Mouse (Mus musculus): ENCODE measurements around the gene Sapcd1. TPM values are rescaled to one million over a fixed set of nuclear protein-coding genes. Genes with fewer than 3 reads are reported as not detected.
A peak's percentile ranks its signal among the peaks of the same experiment; 100 is the strongest.

Sapcd1 gene
- polyA plus RNA-seq, 1 experiment from 2014 or later, result 9.5 TPM

DNA sequence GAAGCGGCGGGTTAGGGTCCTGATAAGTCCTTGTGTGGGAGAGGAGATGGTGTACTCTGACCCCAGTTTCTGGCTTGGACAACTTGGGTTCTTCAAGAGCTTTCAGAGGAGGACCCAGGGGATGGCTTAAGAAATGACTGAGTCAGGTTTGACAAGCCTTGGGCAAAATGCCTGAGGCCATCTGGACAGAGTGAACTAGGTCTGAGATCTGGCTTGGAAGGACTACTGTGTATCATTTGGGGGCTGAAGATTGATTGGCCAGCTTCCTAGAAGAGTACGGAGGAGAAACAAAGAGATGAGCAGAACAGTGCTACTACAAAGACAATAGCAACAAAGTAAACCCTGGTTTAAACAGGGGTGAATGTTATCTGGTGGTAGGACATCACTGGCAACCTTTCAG, 35.6 kb upstream of the Sapcd1 start:
- Histone ChIP-seq H3K4me2 (replicated peaks) (no peak overlapping the region), H3K27ac (no peak overlapping the region), H3K9ac (no peak overlapping the region), H3K9me3 (no peaks in the 10 kb centered on the region), H3K36me3 (peaks cover 32% of the 10 kb centered on the region), H3K27me3 (peaks cover 50% of the 10 kb centered on the region), H3K4me3 (no peak overlapping the region), H3K4me1 (peaks cover 30% of the 10 kb centered on the region)
- 90% methylated on average over 3 of the region's 3 CpGs for WGBS
- no peak for ATAC-seq (ENCODE audit: insufficient number of reproducible peaks, insufficient read depth, low FRiP score, low TSS enrichment)

DNA sequence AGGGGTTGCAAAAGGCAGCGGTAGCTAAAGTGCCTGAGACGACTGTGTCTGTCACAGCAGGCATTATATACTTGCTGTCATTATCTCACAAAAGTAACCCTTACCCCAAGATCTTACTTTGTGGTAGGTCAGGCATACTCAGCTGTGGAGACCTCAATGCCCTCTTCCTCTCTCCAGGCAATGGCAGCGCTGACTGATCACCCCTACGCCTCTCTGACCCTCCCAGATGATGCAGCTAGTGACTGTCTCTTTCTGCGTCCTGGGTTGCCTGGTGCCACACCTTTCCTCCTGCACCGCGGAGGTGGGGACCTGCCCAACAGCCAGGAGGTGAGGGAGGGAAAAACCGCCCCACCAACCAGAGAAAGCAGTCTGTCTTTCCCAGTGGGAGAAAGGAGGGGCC, 33.5 kb upstream of the Sapcd1 start:
- Histone ChIP-seq H3K36me3 (peaks cover 43% of the 10 kb centered on the region), H3K4me3 (peak overlapping the region; percentile 19; the same call in 1 of the 2 replicates), H3K4me1 (peaks cover 30% of the 10 kb centered on the region), H3K27me3 (peaks cover 29% of the 10 kb centered on the region), H3K9me3 (no peaks in the 10 kb centered on the region), H3K9ac (0 out of 2 replicates have a peak overlapping the region, but pooled peaks have one; percentile 31), H3K27ac (no peak overlapping the region), H3K4me2 (replicated peaks) (peak overlapping the region; percentile 98; the same call in 1 of the 2 replicates)
- no peak for ATAC-seq (ENCODE audit: insufficient number of reproducible peaks, insufficient read depth, low FRiP score, low TSS enrichment)
- 79% methylated on average over 8 of the region's 8 CpGs for WGBS

DNA sequence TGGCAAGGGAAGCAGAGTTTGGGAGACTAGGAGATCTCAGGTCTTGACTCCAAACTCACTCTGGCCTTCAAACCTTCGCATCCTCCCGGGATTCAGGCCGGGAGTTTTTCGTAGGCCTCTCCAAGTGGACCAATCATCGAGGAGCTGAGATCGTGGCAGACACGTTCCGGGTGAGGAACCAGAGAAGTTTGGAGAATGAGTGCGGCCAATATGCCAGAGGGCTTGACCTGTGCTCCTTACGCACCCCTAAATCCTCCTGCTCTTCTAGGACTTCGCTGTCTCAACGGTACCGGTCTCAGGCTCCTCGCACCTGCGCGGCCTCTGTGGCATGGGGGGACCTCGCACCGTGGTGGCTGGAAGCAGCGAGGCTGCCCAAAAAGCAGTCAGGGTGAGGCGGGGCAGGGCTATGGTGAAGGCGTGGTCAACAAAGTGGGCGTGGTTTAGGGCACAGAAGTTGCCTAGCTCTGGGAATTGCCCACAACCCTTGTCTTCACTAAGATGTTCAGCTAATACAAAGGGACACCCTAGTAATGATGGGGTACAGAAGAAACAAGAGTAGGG, 33.0 kb upstream of the Sapcd1 start:
- H3K27ac ChIP-seq, result no peak overlapping the region
- no peak for ATAC-seq (ENCODE audit: insufficient number of reproducible peaks, insufficient read depth, low FRiP score, low TSS enrichment)
- peak overlapping the region; percentile 98 for H3K4me2 ChIP-seq (replicated peaks)
- H3K36me3 ChIP-seq, result peaks cover 47% of the 10 kb centered on the region
- no peaks in the 10 kb centered on the region for H3K9me3 ChIP-seq
- WGBS, result 57% methylated on average over 22 of the region's 22 CpGs
- H3K27me3 ChIP-seq, result peaks cover 25% of the 10 kb centered on the region
- peaks cover 30% of the 10 kb centered on the region for H3K4me1 ChIP-seq
- H3K9ac ChIP-seq, result peak overlapping the region; percentile 86
- H3K4me3 ChIP-seq, result peak overlapping the region; percentile 83

DNA sequence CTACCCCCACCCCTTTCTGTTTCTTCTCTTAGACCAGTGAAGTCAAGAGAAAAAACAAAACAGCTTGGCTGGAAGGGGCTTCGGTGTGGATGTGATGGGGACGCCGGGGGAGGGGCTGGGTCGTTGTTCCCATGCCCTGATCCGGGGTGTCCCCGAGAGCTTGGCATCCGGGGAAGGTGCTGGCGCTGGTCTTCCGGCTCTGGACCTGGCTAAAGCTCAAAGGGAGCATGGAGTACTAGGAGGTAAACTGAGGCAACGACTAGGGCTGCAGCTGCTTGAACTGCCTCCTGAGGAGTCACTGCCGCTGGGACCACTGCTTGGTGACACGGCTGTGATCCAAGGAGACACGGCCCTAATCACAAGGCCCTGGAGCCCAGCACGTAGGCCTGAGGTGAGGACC, 32.3 kb upstream of the Sapcd1 start:
- Histone ChIP-seq H3K4me3 (peak overlapping the region; percentile 83), H3K27ac (peak overlapping the region; percentile 96; the same call in 1 of the 2 replicates), H3K27me3 (peaks cover 17% of the 10 kb centered on the region), H3K36me3 (peaks cover 53% of the 10 kb centered on the region), H3K4me1 (peaks cover 24% of the 10 kb centered on the region), H3K4me2 (replicated peaks) (peak overlapping the region; percentile 98), H3K9me3 (no peaks in the 10 kb centered on the region), H3K9ac (peak overlapping the region; percentile 86)
- ATAC-seq (ENCODE audit: insufficient number of reproducible peaks, insufficient read depth, low FRiP score, low TSS enrichment), result no peak
- WGBS, result 30% methylated on average over 14 of the region's 14 CpGs

DNA sequence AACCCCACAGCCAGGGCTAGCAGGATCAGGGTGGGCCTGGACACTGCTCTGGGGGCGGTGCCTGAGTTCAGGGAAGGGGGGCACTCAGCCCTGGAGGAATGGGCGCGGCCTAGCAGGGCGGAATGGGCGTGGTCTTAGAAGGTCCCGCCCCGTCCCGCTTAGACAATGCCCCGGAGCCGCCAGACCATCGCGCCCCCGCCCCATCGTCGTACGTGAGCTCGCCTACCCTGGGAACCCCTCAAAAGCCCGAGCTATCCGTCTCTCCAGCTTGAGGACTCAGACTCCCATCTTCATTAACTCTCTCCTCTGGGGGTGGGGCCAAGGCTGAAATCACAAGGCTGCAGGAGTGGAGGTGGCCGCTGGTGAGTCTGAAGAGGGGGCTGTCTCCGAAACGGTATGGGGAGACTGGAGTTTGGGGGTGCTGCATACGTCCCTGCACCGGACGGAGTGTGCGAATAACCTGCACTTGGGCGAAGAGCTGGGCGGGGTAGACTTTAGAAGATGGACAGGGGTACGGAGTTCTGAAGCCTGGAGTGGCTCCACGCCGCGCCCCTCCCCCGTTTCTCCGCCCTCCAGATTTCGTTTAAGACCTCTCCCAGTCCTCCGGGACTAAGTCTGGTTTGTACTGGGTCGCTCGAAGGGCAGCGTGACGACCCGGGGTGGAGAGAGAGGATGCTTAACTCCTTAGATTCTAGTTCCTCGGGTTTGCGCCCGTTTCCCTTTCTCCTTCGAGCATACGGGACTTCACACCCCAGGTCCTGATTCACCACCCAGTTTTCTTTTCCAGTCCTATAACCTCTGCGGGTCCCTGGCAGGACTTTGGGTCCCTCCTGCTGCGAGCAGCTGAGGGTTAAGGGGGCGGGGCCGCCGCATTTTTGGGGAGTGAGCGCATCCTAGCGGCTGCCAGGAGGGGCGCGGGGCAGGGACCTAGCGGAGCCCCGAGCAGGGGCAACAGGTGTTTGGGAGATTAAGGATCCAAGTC, 31.4 kb upstream of the Sapcd1 start, which contains the start of gene Ddah2:
Gene Ddah2, plus strand, starts transcription at position 125 of the 982 bp plus-strand sequence.
- peak; percentile 86 for ATAC-seq (ENCODE audit: insufficient number of reproducible peaks, insufficient read depth, low FRiP score, low TSS enrichment)
- peak within 1 kb of the TSS; percentile 96 for H3K27ac ChIP-seq
- no peaks in the 10 kb centered on the region for H3K9me3 ChIP-seq
- H3K4me2 ChIP-seq (replicated peaks), result peak within 1 kb of the TSS; percentile 98
- peaks cover 59% of the 10 kb centered on the region for H3K36me3 ChIP-seq
- H3K27me3 ChIP-seq, result 0 out of 2 replicates have a peak, but pooled peaks cover 10% of the 10 kb centered on the region
- H3K9ac ChIP-seq, result peak within 1 kb of the TSS; percentile 86
- H3K4me1 ChIP-seq, result peaks cover 15% of the 10 kb centered on the region
- WGBS, result 1% methylated on average over 57 of the region's 57 CpGs
- peak within 1 kb of the TSS; percentile 83 for H3K4me3 ChIP-seq

DNA sequence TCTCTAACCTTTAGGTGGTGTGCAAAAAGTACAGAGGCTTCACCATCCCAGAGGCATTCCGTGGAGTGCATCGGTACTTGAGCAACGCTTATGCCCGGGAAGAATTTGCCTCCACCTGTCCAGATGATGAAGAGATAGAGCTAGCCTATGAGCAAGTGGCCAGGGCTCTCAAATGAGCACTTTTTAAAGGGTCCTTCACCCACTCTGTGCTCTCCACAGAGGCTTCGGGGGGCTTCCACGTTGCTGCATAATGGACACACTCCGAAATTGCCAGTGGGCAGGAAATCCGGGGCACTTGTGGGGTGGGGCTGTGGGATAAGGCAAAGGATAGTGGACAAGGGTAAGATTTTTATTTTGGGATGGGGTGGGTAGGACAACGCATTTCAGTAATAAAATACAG, 30.5 kb upstream of the Sapcd1 start:
- 67% methylated on average over 9 of the region's 9 CpGs for WGBS
- Histone ChIP-seq H3K36me3 (peaks cover 63% of the 10 kb centered on the region), H3K9me3 (no peaks in the 10 kb centered on the region), H3K9ac (no peak overlapping the region), H3K27me3 (0 out of 2 replicates have a peak, but pooled peaks cover 3% of the 10 kb centered on the region), H3K4me3 (peak overlapping the region; percentile 83; the same call in 1 of the 2 replicates), H3K27ac (0 out of 2 replicates have a peak overlapping the region, but pooled peaks have one; percentile 96), H3K4me2 (replicated peaks) (peak overlapping the region; percentile 98; the same call in 1 of the 2 replicates), H3K4me1 (peaks cover 13% of the 10 kb centered on the region)
- no peak for ATAC-seq (ENCODE audit: insufficient number of reproducible peaks, insufficient read depth, low FRiP score, low TSS enrichment)

DNA sequence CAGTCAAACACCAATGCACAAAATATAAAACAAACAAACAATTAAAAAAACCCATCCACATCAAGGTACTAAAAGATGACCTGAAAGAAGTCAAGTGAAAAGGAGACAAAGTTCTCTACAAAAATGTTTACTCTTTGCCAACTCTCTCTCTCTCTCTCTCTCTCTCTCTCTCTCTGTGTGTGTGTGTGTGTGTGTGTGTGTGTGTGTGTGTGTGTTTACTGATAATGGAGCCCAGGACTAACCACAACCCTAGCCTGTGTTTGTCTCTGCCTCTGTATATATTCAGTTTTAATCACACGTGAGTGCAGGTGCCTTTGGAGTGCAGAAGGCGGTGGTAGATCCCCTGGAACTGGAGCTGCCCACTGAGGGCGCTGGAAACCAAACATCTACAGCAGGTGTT, 29.3 kb upstream of the Sapcd1 start:
- Histone ChIP-seq H3K9ac (no peak overlapping the region), H3K4me1 (peaks cover 21% of the 10 kb centered on the region), H3K4me2 (replicated peaks) (no peak overlapping the region), H3K9me3 (no peaks in the 10 kb centered on the region), H3K27me3 (no peaks in the 10 kb centered on the region), H3K4me3 (no peak overlapping the region), H3K27ac (no peak overlapping the region), H3K36me3 (peaks cover 63% of the 10 kb centered on the region)
- no peak for ATAC-seq (ENCODE audit: insufficient number of reproducible peaks, insufficient read depth, low FRiP score, low TSS enrichment)
- 69% methylated on average over 3 of the region's 3 CpGs for WGBS

- Histone ChIP-seq H3K4me2 (replicated peaks) (no peak overlapping the region), H3K36me3 (peaks cover 52% of the 10 kb centered on the region), H3K9me3 (no peaks in the 10 kb centered on the region), H3K27me3 (no peaks in the 10 kb centered on the region), H3K4me1 (peaks cover 25% of the 10 kb centered on the region), H3K9ac (no peak overlapping the region), H3K4me3 (no peak overlapping the region), H3K27ac (no peak overlapping the region)
- WGBS, result 91% methylated on average over 7 of the region's 7 CpGs
- ATAC-seq (ENCODE audit: insufficient number of reproducible peaks, insufficient read depth, low FRiP score, low TSS enrichment), result no peak
Observed at GRCm38 (mm10) chr17:35055691-35056495, 28.1 kb upstream of the Sapcd1 start.

DNA sequence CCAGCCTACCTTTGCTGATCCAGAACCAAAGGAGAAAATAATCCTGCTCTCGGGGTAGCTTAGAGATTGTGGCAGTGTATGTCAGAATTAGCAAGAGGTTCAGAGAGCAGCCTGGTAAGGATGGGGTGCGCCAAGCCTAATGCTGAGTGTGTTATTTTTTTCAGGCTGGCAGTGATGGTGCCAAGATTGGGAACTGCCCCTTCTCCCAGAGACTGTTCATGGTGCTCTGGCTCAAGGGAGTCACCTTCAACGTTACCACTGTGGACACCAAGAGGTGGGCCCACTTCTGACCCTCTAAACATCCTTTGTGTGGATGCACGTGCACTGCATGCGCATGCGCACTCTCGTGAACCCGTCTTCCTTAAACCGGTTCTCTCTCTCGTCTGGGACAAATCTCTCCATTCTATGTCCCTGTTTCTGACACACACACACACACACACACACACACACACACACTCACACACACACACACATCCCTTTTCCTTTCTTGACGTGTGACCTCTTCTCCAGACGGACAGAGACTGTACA, 24.5 kb upstream of the Sapcd1 start:
- H3K27me3 ChIP-seq, result no peaks in the 10 kb centered on the region
- peak overlapping the region; percentile 92 for H3K4me2 ChIP-seq (replicated peaks)
- peak overlapping the region; percentile 62 for H3K4me3 ChIP-seq
- 75% methylated on average over 12 of the region's 12 CpGs for WGBS
- no peak for ATAC-seq (ENCODE audit: insufficient number of reproducible peaks, insufficient read depth, low FRiP score, low TSS enrichment)
- peaks cover 40% of the 10 kb centered on the region for H3K36me3 ChIP-seq
- peaks cover 37% of the 10 kb centered on the region for H3K4me1 ChIP-seq
- H3K9me3 ChIP-seq, result no peaks in the 10 kb centered on the region
- H3K9ac ChIP-seq, result peak overlapping the region; percentile 83
- peak overlapping the region; percentile 98 for H3K27ac ChIP-seq

GRCm38 (mm10) chr17:35051156-35052086, 23.6 kb upstream of the Sapcd1 start:
- ATAC-seq (ENCODE audit: insufficient number of reproducible peaks, insufficient read depth, low FRiP score, low TSS enrichment), result no peak
- Histone ChIP-seq H3K9me3 (no peaks in the 10 kb centered on the region), H3K4me1 (peaks cover 43% of the 10 kb centered on the region), H3K27me3 (no peaks in the 10 kb centered on the region), H3K36me3 (peaks cover 37% of the 10 kb centered on the region), H3K4me3 (peak overlapping the region; percentile 62), H3K27ac (peak overlapping the region; percentile 98), H3K4me2 (replicated peaks) (peak overlapping the region; percentile 92), H3K9ac (peak overlapping the region; percentile 83)
- 1% methylated on average over 18 of the region's 21 CpGs for WGBS
